Mouse (Mus musculus) embryo, embryonic 11.5 days (tissue): ENCODE measurements around the gene Mea1.

ENCODE experiments used
- DNase-seq: peaks from one replicate; pipeline ENCODE4 v3.0.0-alpha.2; 2012; ENCODE audit warnings: low read depth, low spot score

The Mea1 gene

GRCm38 (mm10) chr17:46669911-46670310 lies 8.7 kb upstream of the Mea1 start:
- DNase-seq = no peak

DNA sequence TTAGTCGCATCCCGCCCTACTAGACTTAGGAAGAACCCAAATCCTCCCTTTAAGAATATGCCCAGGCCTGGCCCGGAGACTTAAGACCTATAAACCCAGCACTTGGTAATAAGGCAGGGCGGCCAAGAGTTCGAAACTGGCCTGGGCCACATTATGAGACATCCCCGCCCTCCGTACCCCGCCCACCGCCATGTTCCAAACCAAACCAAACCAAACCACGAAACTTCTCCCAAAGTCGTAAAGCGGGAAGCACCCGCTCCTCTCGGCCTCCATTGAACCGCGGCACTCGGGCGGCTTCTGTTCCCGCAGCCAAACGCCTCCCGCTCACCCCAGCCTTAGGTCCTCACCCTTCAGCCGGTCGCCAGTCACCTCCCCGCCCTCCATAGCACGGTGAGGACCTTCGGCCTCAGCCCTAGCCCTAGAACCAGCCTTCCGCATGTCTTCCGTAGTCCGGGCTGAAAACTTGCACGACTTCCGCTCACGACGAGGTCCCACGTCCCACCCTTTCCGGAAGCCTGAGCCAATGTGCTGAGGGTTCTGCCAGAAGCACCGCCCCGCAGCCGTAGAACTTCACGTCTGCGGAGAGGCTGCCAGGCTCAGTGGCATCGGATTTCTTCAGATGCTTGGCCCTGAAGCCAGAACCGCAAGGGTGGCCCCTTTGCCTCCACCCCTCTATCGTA lies 4.6 kb upstream of the Mea1 start, which contains the start of gene Rrp36:
TSS of gene Rrp36 (minus strand) at position 503 of the 680 bp plus-strand sequence.
- peak; percentile 80 for DNase-seq

GRCm38 (mm10) chr17:46674530-46675283 lies 3.9 kb upstream of the Mea1 start:
- no peak for DNase-seq

GRCm38 (mm10) chr17:46678911-46679310 lies 318 bp downstream of the Mea1 start:
- no peak for DNase-seq

- DNase-seq = peak; percentile 32
Observed at GRCm38 (mm10) chr17:46679843-46680759, 1.5 kb downstream of the Mea1 start.

GRCm38 (mm10) chr17:46680760-46681373 lies 2.3 kb downstream of the Mea1 start, which contains the start of gene Klhdc3:
TSS of gene Klhdc3 (minus strand) at chr17:46680914.
- peak; percentile 98 for DNase-seq

DNA sequence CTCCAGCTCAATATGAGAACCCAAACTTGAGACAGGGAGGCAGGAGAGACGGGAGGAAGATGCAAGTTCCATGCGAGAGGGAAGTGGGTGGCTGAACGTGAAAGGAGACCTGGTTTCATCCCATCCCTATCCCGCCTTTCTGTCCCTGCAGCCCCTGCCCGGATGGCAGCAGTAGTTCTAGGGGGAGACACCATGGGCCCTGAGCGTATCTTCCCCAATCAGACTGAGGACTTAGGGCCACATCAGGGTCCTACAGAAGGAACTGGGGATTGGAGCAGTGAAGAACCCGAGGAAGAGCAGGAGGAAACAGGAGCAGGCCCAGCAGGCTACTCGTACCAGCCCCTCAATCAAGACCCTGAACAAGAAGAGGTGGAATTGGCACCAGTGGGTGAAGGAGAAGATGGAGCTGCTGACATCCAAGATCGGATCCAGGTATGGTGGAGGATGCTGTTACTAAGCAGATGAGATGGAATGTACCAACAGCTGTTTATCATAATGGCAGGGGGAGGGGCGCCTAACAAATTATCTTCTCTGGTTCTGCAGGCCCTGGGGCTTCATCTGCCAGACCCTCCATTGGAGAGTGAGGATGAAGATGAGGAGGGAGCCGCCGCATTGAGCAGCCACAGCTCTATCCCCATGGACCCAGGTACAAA lies 3.0 kb downstream of the Mea1 start:
- no peak for DNase-seq

- no peak for DNase-seq
Observed at GRCm38 (mm10) chr17:46682654-46683389, 4.2 kb downstream of the Mea1 start.

DNA sequence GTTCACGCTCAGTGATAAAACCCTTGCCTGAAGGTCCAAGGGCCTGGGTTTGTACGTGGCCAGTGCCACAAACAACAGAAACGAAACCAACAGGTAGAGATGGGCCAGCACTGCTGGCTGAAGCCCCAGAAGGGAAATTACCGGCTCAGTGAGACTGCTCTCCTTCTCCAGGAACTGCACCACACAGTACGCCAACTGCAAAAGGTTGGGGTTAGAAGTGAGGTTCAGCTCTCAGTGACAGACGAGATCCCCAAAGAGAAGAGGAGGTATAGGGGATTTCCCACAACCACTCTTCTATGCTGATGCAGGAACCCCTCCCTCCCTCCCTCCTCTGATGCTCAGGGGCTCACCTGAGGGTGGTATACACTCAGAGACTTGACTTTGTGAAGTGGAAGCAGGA lies 7.3 kb downstream of the Mea1 start:
- no peak for DNase-seq

DNA sequence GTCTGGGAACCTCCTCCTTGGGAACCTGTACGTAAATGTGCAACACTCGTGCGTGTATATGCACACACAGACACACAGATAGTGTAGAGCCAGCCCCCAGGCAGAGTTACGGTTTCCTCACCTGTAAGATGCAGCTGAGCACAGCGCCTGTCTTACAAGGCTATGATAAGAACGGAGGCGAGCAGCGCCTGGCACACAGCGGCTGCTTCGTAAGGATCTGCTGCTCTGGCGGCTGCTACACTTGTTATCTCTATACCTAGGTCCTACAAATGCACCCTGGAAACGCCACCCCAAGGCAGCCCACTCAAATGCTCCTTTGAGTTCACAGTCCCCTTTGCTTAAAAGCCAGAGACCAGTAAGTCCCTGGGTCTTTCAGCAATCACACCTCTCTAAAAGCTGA lies 12.1 kb downstream of the Mea1 start:
- DNase-seq = no peak

GRCm38 (mm10) chr17:46691390-46691789 lies 12.8 kb downstream of the Mea1 start:
- no peak for DNase-seq

DNA sequence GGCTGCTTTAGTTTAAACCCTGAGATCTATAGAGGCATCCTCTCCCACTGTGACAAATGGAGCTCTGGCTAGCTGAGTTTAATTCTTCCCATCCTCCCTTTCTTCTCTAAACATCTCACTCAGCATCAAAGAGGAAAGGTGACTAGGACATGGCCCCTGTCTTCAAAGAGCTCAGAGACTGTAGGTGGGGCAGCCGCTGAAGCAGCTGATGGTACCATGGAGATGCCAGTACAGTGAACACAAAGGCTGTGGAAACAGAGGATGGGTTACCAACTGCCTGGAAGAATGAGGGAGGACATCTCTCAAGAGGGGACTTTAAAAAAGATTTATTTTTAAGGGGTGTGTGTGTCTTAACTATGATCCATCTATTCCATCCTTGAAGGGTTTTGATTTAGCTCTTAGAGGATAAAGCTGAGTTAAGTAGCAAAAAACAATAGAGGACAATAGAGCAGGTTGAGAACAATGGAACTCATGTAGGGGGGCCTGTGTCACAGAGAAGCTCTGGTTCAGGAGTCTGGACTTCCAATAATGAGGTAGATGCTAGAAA lies 16.0 kb downstream of the Mea1 start:
- no peak for DNase-seq

DNA sequence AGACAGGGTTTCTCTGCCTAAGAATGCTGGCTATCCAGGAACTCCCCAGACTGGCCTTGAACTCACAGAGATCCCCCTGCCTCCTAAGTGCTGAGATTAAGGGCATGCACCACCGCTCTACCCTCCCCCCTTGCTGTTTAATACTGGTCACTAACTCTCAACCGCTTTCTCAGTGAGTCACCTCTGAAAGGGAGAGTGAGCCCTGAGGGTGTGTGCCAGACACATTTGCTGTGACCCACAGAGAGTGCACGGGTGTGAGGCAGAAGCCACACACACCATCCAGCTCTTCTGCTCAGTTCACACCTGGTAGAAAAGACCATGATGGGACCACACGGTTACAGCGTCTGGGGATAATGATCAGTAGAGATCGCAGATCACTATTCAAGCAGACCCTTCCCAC lies 19.9 kb downstream of the Mea1 start:
- no peak for DNase-seq

DNA sequence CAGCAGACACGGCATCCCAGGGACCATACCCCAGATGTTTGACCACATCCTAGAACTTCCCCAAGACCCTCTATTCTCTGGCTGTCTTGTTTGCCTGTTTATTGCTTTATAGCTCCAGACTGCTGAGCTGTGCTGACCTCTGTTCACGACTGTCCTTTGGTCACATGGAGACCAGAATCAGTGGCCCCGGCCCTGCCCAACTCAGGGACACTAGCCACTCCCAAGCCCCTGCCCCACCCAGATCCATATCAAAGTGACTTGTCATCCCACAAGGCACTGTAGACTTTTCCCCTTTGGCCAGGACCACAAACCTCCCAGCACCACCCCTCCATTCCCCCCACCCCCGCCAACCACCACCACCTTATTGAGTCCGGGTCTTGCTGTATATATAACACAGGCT lies 20.7 kb downstream of the Mea1 start:
- no peak for DNase-seq

- no peak for DNase-seq
Observed at GRCm38 (mm10) chr17:46699912-46700311, 21.3 kb downstream of the Mea1 start.

DNA sequence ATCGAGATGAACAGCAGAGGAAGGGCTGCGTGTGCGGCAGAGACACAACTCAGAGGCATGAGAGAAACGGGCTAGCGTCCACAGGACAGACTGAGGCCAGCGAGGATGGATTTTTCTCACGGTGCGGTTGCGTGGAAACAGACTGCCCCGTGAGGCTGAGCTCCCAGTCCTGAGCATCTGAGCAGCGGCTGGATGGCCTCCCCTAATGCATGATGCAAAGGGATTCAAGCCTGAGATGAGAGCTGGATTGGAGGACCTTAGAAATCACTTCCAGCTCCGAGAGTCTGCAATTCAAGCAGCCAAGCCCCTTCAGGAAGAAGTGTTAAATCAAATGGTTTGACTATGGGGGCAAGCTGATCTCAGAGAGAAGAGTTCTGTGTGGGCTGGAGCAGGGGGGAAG lies 22.9 kb downstream of the Mea1 start:
- no peak for DNase-seq

GRCm38 (mm10) chr17:46702100-46702499 lies 23.5 kb downstream of the Mea1 start:
- no peak for DNase-seq

DNA sequence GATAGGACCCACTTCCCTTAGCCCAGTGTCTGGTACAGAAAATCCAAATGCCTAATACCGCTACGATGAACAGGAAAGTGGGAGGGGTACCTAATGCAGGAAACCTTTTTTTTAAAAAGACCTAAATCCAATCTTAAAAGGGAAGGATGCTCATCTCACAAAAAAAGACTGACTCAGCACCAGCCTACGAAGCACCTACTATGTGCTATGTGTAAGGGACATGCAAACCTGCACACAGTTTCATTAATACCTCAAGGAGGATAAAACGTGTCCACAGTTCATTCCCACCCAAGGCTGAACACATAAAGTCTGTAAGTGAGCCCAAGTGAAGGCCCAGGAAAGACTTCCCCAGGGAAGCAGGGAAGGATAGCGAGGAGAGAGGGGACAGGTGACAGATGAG lies 23.9 kb downstream of the Mea1 start:
- DNase-seq = no peak

- no peak for DNase-seq
Observed at GRCm38 (mm10) chr17:46703971-46704886, 25.6 kb downstream of the Mea1 start.
